Mouse (Mus musculus) liver, embryonic 14.5 days (tissue): ENCODE measurements around the gene Ush1c.

Experiments
- CTCF ChIP-seq: IDR thresholded peaks from 2 replicates; pipeline ENCODE4 v1.5.1; 2016; ENCODE audit warnings: antibody characterized with exemption, low read depth, control low read depth
- EP300 ChIP-seq: IDR thresholded peaks from 2 replicates; pipeline ENCODE4 v1.6.1; 2016; ENCODE audit warnings: antibody characterized with exemption, low read depth

GRCm38 (mm10) chr7:46179431-46180275, 58.6 kb downstream of the Ush1c start, which contains the start of gene Abcc8:
- no peak for TF ChIP-seq CTCF
- TF ChIP-seq EP300: no peak
